19 mouse cellular contexts compared by ENCODE assay signal in genomic region chr10:4473591-4473993, GRCm38 (mm10). TPM values are rescaled to one million over a fixed set of nuclear protein-coding genes. Genes with fewer than 3 reads are reported as not detected.
A peak's percentile ranks its signal among the peaks of the same experiment; 100 is the strongest.
DNase-seq lines count a peak whose midpoint lies in the region; ATAC-seq and TF ChIP-seq lines count a peak whose summit lies in the region.
"Had no signal": no experiment of that assay in that cellular context is flagged by ENCODE, and none has a peak within 500 bp of the region (broad histone marks: within the 10 kb centered on the region; RNA-seq: fewer than 3 reads in every experiment).

No protein-coding gene starts in this region.

- H3K9me3 ChIP-seq in stomach, embryonic 14.5 days (ENCODE audit: control insufficient read depth, low read depth, low read length) = no peaks in the 10 kb centered on the region
- H3K9me3 ChIP-seq in stomach, postnatal 0 days (ENCODE audit: control insufficient read depth, low read length) = no peaks in the 10 kb centered on the region

- H3K4me3 ChIP-seq in stomach, embryonic 14.5 days (ENCODE audit: low read depth, low read length) = no peak overlapping the region
- no peak overlapping the region for H3K4me3 ChIP-seq in stomach, postnatal 0 days (ENCODE audit: low read depth, low read length)
- H3K4me3 ChIP-seq: gastrocnemius, adult 2 months had no signal

- H3K4me1 ChIP-seq in stomach, embryonic 14.5 days (ENCODE audit: control insufficient read depth, insufficient read depth, low read length) = 0 out of 2 replicates have a peak, but pooled peaks cover 2% of the 10 kb centered on the region
- H3K4me1 ChIP-seq in stomach, postnatal 0 days (replicated peaks; ENCODE audit: control insufficient read depth, insufficient read depth) = no peaks in the 10 kb centered on the region

- peak; percentile 28 for DNase-seq in embryo, embryonic 10 days (ENCODE audit: low spot score)
- no peak for DNase-seq in embryo, embryonic 11 days
- DNase-seq in stomach, postnatal 0 days (ENCODE audit: low spot score) = no peak
- peak; percentile 57 for DNase-seq in lung, postnatal 10 days
- no peak for DNase-seq in cerebellum, adult 8-10 months
- no peak for DNase-seq in frontal cortex, adult 2 months (ENCODE audit: extremely low spot score in 1 of 2, low spot score in 1 of 2)
- DNase-seq in ovary, postnatal 14 days (ENCODE audit: low spot score) = no peak
- DNase-seq: adrenal gland, postnatal 10 days; cerebellum, postnatal 10 days; gastrocnemius, adult 2 months; kidney, adult 9 months; liver; midbrain, embryonic 14.5 days; right cerebral cortex, postnatal 14 days; thymus, postnatal 14 days had no signal

- H3K27ac ChIP-seq in stomach, embryonic 14.5 days (ENCODE audit: low read length) = no peak overlapping the region
- H3K27ac ChIP-seq in stomach, postnatal 0 days (replicated peaks) = no peak overlapping the region
- H3K27ac ChIP-seq: gastrocnemius, adult 2 months; hindbrain, embryonic 14.5 days; macrophage had no signal

- H3K9ac ChIP-seq in stomach, embryonic 14.5 days (replicated peaks; ENCODE audit: low read depth, low read length) = no peak overlapping the region
- H3K9ac ChIP-seq in stomach, postnatal 0 days (ENCODE audit: low read length) = no peak overlapping the region
- H3K9ac ChIP-seq: hindbrain, embryonic 14.5 days had no signal

- TF ChIP-seq CTCF in stomach, postnatal 0 days (IDR thresholded peaks at IDR 0.05; ENCODE audit: low read depth) = no peak

- H3K27me3 ChIP-seq in stomach, embryonic 14.5 days (ENCODE audit: control insufficient read depth, insufficient read depth, low read length) = no peaks in the 10 kb centered on the region
- H3K27me3 ChIP-seq in stomach, postnatal 0 days (ENCODE audit: control insufficient read depth, insufficient read depth, low read length) = no peaks in the 10 kb centered on the region

- peak; percentile 63; the same call in 1 of the 2 replicates for ATAC-seq in stomach, embryonic 14.5 days (ENCODE audit: insufficient number of reproducible peaks, insufficient read depth, low FRiP score, low read depth)
- ATAC-seq in stomach, postnatal 0 days (ENCODE audit: low FRiP score, low TSS enrichment) = no peak
- ATAC-seq: forebrain, embryonic 14.5 days had no signal

- no peaks in the 10 kb centered on the region for H3K36me3 ChIP-seq in stomach, embryonic 14.5 days (ENCODE audit: control insufficient read depth, insufficient read depth, low read length)
- no peaks in the 10 kb centered on the region for H3K36me3 ChIP-seq in stomach, postnatal 0 days (ENCODE audit: control insufficient read depth, insufficient read depth, low read length)

- H3K4me2 ChIP-seq in stomach, embryonic 14.5 days (replicated peaks; ENCODE audit: low read depth, low read length) = no peak overlapping the region
- H3K4me2 ChIP-seq in stomach, postnatal 0 days (replicated peaks; ENCODE audit: low read depth) = no peak overlapping the region
- H3K4me2 ChIP-seq: hindbrain, embryonic 14.5 days had no signal

- no peak for TF ChIP-seq EP300 in stomach, postnatal 0 days (optimal IDR thresholded peaks at IDR 0.05)

- WGBS in stomach, embryonic 14.5 days = 52% methylated on average over 11 of the region's 11 CpGs
- 61% methylated on average over 11 of the region's 11 CpGs for WGBS in stomach, postnatal 0 days

RNA-seq across cellular contexts. Expression of gene Ccdc170, which starts 8.7 kb away (rescaled TPM):
- polyA plus RNA-seq in stomach, embryonic 14.5 days (2014; fragmentation: Nextera tagmentation; extraction: Ambion mirVana) = 0.14 TPM in 1 of 2 replicates, not detected in the other
- polyA plus RNA-seq in stomach, postnatal 0 days (2015; fragmentation: Nextera tagmentation; extraction: Ambion mirVana) = 0.06 TPM in 1 of 2 replicates, not detected in the other
- polyA plus RNA-seq in frontal cortex, adult 2 months (2012; rRNA removed) = 0.11 and 0.26 TPM in 2 replicates
- polyA plus RNA-seq: macrophage had no signal

RNA-seq across cellular contexts. Expression of gene Armt1, which starts 41.3 kb away (rescaled TPM):
- 16.6 and 18.5 TPM in 2 replicates for polyA plus RNA-seq in stomach, embryonic 14.5 days (2014; fragmentation: Nextera tagmentation; extraction: Ambion mirVana)
- 7.5 and 8.1 TPM in 2 replicates for polyA plus RNA-seq in stomach, postnatal 0 days (2015; fragmentation: Nextera tagmentation; extraction: Ambion mirVana)
- 20.9 and 23.5 TPM in 2 replicates for polyA plus RNA-seq in frontal cortex, adult 2 months (2012; rRNA removed)

RNA-seq across cellular contexts. Expression of gene Rmnd1, which starts 41.4 kb away (rescaled TPM):
- 53.4 and 55.1 TPM in 2 replicates for polyA plus RNA-seq in stomach, embryonic 14.5 days (2014; fragmentation: Nextera tagmentation; extraction: Ambion mirVana)
- polyA plus RNA-seq in stomach, postnatal 0 days (2015; fragmentation: Nextera tagmentation; extraction: Ambion mirVana) = 16.6 and 19.3 TPM in 2 replicates
- 109 and 136 TPM in 2 replicates for polyA plus RNA-seq in frontal cortex, adult 2 months (2012; rRNA removed)

Comparison
In these comparisons a context has a peak if more than half of its experiments do, and no peak if none do; other contexts are left out.
1. DNase-seq: peak in embryo, embryonic 10 days (single experiment) and lung, postnatal 10 days (single experiment); none in embryo, embryonic 11 days (single experiment), stomach, postnatal 0 days (single experiment), cerebellum, adult 8-10 months (single experiment), frontal cortex, adult 2 months (0 of 2) and ovary, postnatal 14 days (single experiment).